Mouse (Mus musculus) forebrain, embryonic 10.5 days (tissue): ENCODE measurements around the gene Eef1g. TPM values are rescaled to one million over a fixed set of nuclear protein-coding genes. Genes with fewer than 3 reads are reported as not detected.

Experiments used
- DNase-seq: peaks from one replicate; pipeline ENCODE4 v3.0.0-alpha.2; 2017; ENCODE audit warnings: low spot score; ENCODE audit errors: extremely low spot score
- H3K27ac ChIP-seq: fragments of 300-500 bp; sonication (generic); 2 replicates; pipeline ENCODE4 v1.5.1; 2016; ENCODE audit warnings: mild to moderate bottlenecking
- H3K27me3 ChIP-seq: fragments of 300-500 bp; sonication (generic); 2 replicates; pipeline ENCODE4 v1.6.1; 2016; ENCODE audit warnings: mild to moderate bottlenecking; ENCODE audit not compliant: poor library complexity, severe bottlenecking
- H3K36me3 ChIP-seq: fragments of 300-500 bp; sonication (generic); replicated peaks from 2 replicates; pipeline ENCODE4 v1.6.1; 2016; ENCODE audit warnings: mild to moderate bottlenecking, moderate library complexity
- H3K4me1 ChIP-seq: fragments of 300-500 bp; sonication (generic); 2 replicates; pipeline ENCODE4 v1.6.1; 2016
- H3K4me3 ChIP-seq: fragments of 300-500 bp; sonication (generic); 2 replicates; pipeline ENCODE4 v1.5.1; 2016; ENCODE audit warnings: mild to moderate bottlenecking, moderate library complexity
- H3K9me3 ChIP-seq: fragments of 300-500 bp; sonication (generic); 2 replicates; pipeline ENCODE4 v1.6.1; 2016; ENCODE audit warnings: mild to moderate bottlenecking, moderate library complexity
- WGBS: fragments of 180-500 bp; shearing (Covaris S2); methylation state at CpG from one replicate; pipeline ENCODE4 v1.1.7; 2016; 5-methylcytosine and 5-hydroxymethylcytosine counted together
- polyA plus RNA-seq: library from polyadenylated mRNA; unstranded; fragments of >200 nt; fragmentation: Nextera tagmentation; extraction: Ambion mirVana; gene quantifications from 2 replicates; pipeline ENCODE4 v1.2.1, GENCODE M21; 2016

Eef1g gene
- polyA plus RNA-seq, 1 experiment from 2014 or later, result 559 TPM

- DNase-seq, result no peak
- WGBS, result 83% methylated on average over 7 of the region's 7 CpGs
- no peaks in the 10 kb centered on the region for H3K27me3 ChIP-seq
- H3K9me3 ChIP-seq, result no peaks in the 10 kb centered on the region
- peak overlapping the region; percentile 77 for H3K4me3 ChIP-seq
- peaks cover 65% of the 10 kb centered on the region for H3K36me3 ChIP-seq
- peaks cover 28% of the 10 kb centered on the region for H3K4me1 ChIP-seq
- H3K27ac ChIP-seq, result 0 out of 2 replicates have a peak overlapping the region, but pooled peaks have one; percentile 89
These were observed 36.1 kb upstream of the Eef1g start for GRCm38 (mm10) chr19:8930771-8931170.

- H3K9me3 ChIP-seq, result no peaks in the 10 kb centered on the region
- H3K27ac ChIP-seq, result no peak overlapping the region
- peaks cover 15% of the 10 kb centered on the region for H3K4me1 ChIP-seq
- WGBS, result 84% methylated on average over 2 of the region's 2 CpGs
- H3K27me3 ChIP-seq, result no peaks in the 10 kb centered on the region
- no peak for DNase-seq
- H3K36me3 ChIP-seq, result peaks cover 69% of the 10 kb centered on the region
- no peak overlapping the region for H3K4me3 ChIP-seq
These were observed 30.1 kb upstream of the Eef1g start for GRCm38 (mm10) chr19:8936736-8937135.

- WGBS, result 82% methylated on average over 15 of the region's 15 CpGs
- peak overlapping the region; percentile 69 for H3K4me3 ChIP-seq
- H3K27ac ChIP-seq, result peak overlapping the region; percentile 99
- peaks cover 42% of the 10 kb centered on the region for H3K4me1 ChIP-seq
- no peaks in the 10 kb centered on the region for H3K27me3 ChIP-seq
- DNase-seq, result no peak
- no peaks in the 10 kb centered on the region for H3K9me3 ChIP-seq
- H3K36me3 ChIP-seq, result peaks cover 67% of the 10 kb centered on the region
These were observed 26.2 kb upstream of the Eef1g start for GRCm38 (mm10) chr19:8940526-8941133.

- Histone ChIP-seq H3K4me1 (peaks cover 42% of the 10 kb centered on the region), H3K36me3 (peaks cover 67% of the 10 kb centered on the region)
- 43% methylated on average over 10 of the region's 10 CpGs for WGBS
These were observed 25.7 kb upstream of the Eef1g start for GRCm38 (mm10) chr19:8941136-8941514.

GRCm38 (mm10) chr19:8941515-8942217, 25.2 kb upstream of the Eef1g start, which contains the start of gene Mta2:
Gene Mta2, plus strand, starts transcription at chr19:8941875.
- WGBS, result under 1% methylated on average over 64 of the region's 64 CpGs
- DNase-seq, result peak; percentile 99
- Histone ChIP-seq H3K9me3 (no peaks in the 10 kb centered on the region), H3K4me3 (peak within 1 kb of the TSS; percentile 69), H3K4me1 (peaks cover 42% of the 10 kb centered on the region), H3K27me3 (no peaks in the 10 kb centered on the region), H3K27ac (peak within 1 kb of the TSS; percentile 99), H3K36me3 (peaks cover 67% of the 10 kb centered on the region)

More at GRCm38 (mm10) chr19:8941136-8941514, 25.7 kb upstream of the Eef1g start:
- H3K27ac ChIP-seq, result peak overlapping the region; percentile 99
- no peak for DNase-seq
- no peaks in the 10 kb centered on the region for H3K27me3 ChIP-seq
- peak overlapping the region; percentile 69 for H3K4me3 ChIP-seq
- no peaks in the 10 kb centered on the region for H3K9me3 ChIP-seq

GRCm38 (mm10) chr19:8942276-8942964, 24.4 kb upstream of the Eef1g start:
- Histone ChIP-seq H3K27ac (peak overlapping the region; percentile 99), H3K4me3 (peak overlapping the region; percentile 69), H3K9me3 (no peaks in the 10 kb centered on the region), H3K36me3 (peaks cover 67% of the 10 kb centered on the region), H3K4me1 (peaks cover 42% of the 10 kb centered on the region), H3K27me3 (no peaks in the 10 kb centered on the region)
- under 1% methylated on average over 46 of the region's 46 CpGs for WGBS
- no peak for DNase-seq

- Histone ChIP-seq H3K36me3 (peaks cover 67% of the 10 kb centered on the region), H3K27ac (peak overlapping the region; percentile 99; the same call in 1 of the 2 replicates), H3K27me3 (no peaks in the 10 kb centered on the region), H3K4me3 (peak overlapping the region; percentile 69), H3K4me1 (peaks cover 42% of the 10 kb centered on the region), H3K9me3 (no peaks in the 10 kb centered on the region)
- WGBS, result 83% methylated on average over 2 of the region's 2 CpGs
- no peak for DNase-seq
These were observed 23.8 kb upstream of the Eef1g start for GRCm38 (mm10) chr19:8943047-8943446.

GRCm38 (mm10) chr19:8944062-8944461, 22.8 kb upstream of the Eef1g start:
- DNase-seq, result no peak

GRCm38 (mm10) chr19:8944750-8945149, 22.1 kb upstream of the Eef1g start:
- 58% methylated on average over 5 of the region's 5 CpGs for WGBS
- Histone ChIP-seq H3K9me3 (no peaks in the 10 kb centered on the region), H3K36me3 (peaks cover 68% of the 10 kb centered on the region)

More at GRCm38 (mm10) chr19:8944062-8944461, 22.8 kb upstream of the Eef1g start:
- Histone ChIP-seq H3K4me1 (peaks cover 42% of the 10 kb centered on the region), H3K27ac (no peak overlapping the region), H3K36me3 (peaks cover 67% of the 10 kb centered on the region), H3K9me3 (no peaks in the 10 kb centered on the region), H3K4me3 (peak overlapping the region; percentile 69), H3K27me3 (no peaks in the 10 kb centered on the region)
- WGBS, result 89% methylated on average over 5 of the region's 5 CpGs

GRCm38 (mm10) chr19:8945251-8945650, 21.6 kb upstream of the Eef1g start:
- no peak for DNase-seq
- Histone ChIP-seq H3K27ac (0 out of 2 replicates have a peak overlapping the region, but pooled peaks have one; percentile 1), H3K27me3 (no peaks in the 10 kb centered on the region), H3K36me3 (peaks cover 72% of the 10 kb centered on the region), H3K4me3 (peak overlapping the region; percentile 69), H3K4me1 (peaks cover 41% of the 10 kb centered on the region), H3K9me3 (no peaks in the 10 kb centered on the region)
- WGBS, result 91% methylated on average over 6 of the region's 6 CpGs

More at GRCm38 (mm10) chr19:8944750-8945149, 22.1 kb upstream of the Eef1g start:
- Histone ChIP-seq H3K27me3 (no peaks in the 10 kb centered on the region), H3K4me1 (peaks cover 42% of the 10 kb centered on the region), H3K27ac (peak overlapping the region; percentile 1; the same call in 1 of the 2 replicates), H3K4me3 (peak overlapping the region; percentile 69)
- peak; percentile 54 for DNase-seq

GRCm38 (mm10) chr19:8946929-8947328, 19.9 kb upstream of the Eef1g start:
- WGBS, result 93% methylated on average over 7 of the region's 7 CpGs
- no peaks in the 10 kb centered on the region for H3K27me3 ChIP-seq
- DNase-seq, result no peak
- H3K36me3 ChIP-seq, result peaks cover 89% of the 10 kb centered on the region
- H3K4me1 ChIP-seq, result peaks cover 30% of the 10 kb centered on the region
- no peaks in the 10 kb centered on the region for H3K9me3 ChIP-seq
- H3K4me3 ChIP-seq, result no peak overlapping the region
- no peak overlapping the region for H3K27ac ChIP-seq

- Histone ChIP-seq H3K9me3 (no peaks in the 10 kb centered on the region), H3K36me3 (peaks cover 78% of the 10 kb centered on the region), H3K4me1 (peaks cover 31% of the 10 kb centered on the region), H3K4me3 (no peak overlapping the region), H3K27ac (no peak overlapping the region), H3K27me3 (no peaks in the 10 kb centered on the region)
- no peak for DNase-seq
- WGBS, result 95% methylated on average over 5 of the region's 5 CpGs
These were observed 16.7 kb upstream of the Eef1g start for GRCm38 (mm10) chr19:8950190-8950589.
